Mouse (Mus musculus) intestine, embryonic 15.5 days (tissue): Measurements from ENCODE around the gene Gnmt. TPM values are rescaled to one million over a fixed set of nuclear protein-coding genes. Genes with fewer than 3 reads are reported as not detected.

ENCODE experiments used
- ATAC-seq: fragments of 200-750 bp; cut with Nextera tagmentation; 2 replicates; pipeline ENCODE4 v1.8.0; 2017; ENCODE audit warnings: moderate TSS enrichment, moderate library complexity
- H3K27ac ChIP-seq: fragments of 300-500 bp; sonication (generic); 2 replicates; pipeline ENCODE4 v1.5.1; 2015; ENCODE audit warnings: mild to moderate bottlenecking, inconsistent platforms
- H3K27me3 ChIP-seq: fragments of 300-500 bp; sonication (generic); replicated peaks from 2 replicates; pipeline ENCODE4 v1.6.1; 2015; ENCODE audit warnings: inconsistent platforms
- H3K36me3 ChIP-seq: fragments of 300-500 bp; sonication (generic); 2 replicates; pipeline ENCODE4 v1.6.1; 2015; ENCODE audit warnings: inconsistent platforms
- H3K4me1 ChIP-seq: fragments of 300-500 bp; sonication (generic); replicated peaks from 2 replicates; pipeline ENCODE4 v1.6.1; 2015; ENCODE audit warnings: inconsistent platforms
- H3K4me2 ChIP-seq: fragments of 300-500 bp; sonication (generic); replicated peaks from 2 replicates; pipeline ENCODE4 v1.6.1; 2015; ENCODE audit warnings: mild to moderate bottlenecking, inconsistent platforms
- H3K4me3 ChIP-seq: fragments of 300-500 bp; sonication (generic); replicated peaks from 2 replicates; pipeline ENCODE4 v1.5.1; 2015; ENCODE audit warnings: inconsistent platforms
- H3K9ac ChIP-seq: fragments of 300-500 bp; sonication (generic); 2 replicates; pipeline ENCODE4 v1.6.1; 2015; ENCODE audit warnings: inconsistent platforms
- H3K9me3 ChIP-seq: fragments of 300-500 bp; sonication (generic); 2 replicates; pipeline ENCODE4 v1.6.1; 2016; ENCODE audit warnings: inconsistent platforms
- WGBS: fragments of 180-500 bp; shearing (Covaris S2); methylation state at CpG from one replicate; pipeline ENCODE4 v1.1.7; 2015; 5-methylcytosine and 5-hydroxymethylcytosine counted together
- polyA plus RNA-seq: library from polyadenylated mRNA; unstranded; fragments of >200 nt; fragmentation: Nextera tagmentation; extraction: Ambion mirVana; gene quantifications from 2 replicates; pipeline ENCODE4 v1.2.1, GENCODE M21; 2015

The Gnmt gene
- polyA plus RNA-seq, 1 experiment from 2014 or later, result 3.2 TPM

DNA sequence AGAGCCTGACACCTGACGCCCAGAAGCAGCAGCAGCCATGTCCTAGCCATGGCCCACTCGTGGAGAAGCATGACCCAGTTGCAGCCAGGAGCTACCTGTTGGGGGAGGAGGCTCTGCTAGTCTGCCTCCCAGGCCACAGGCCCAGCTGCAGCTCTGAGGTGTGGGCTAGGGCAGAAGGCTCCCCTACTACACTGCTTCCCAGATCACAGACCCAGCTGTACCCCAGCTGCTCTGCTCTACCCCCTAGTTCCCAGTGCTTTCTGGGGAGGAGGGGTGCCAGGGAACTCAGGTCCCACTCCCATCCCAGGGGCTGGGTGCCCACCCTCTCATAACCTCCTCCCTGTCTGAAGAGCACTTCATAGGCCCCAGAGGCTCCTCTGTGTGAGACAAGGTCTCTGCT lies 34.6 kb upstream of the Gnmt start, which contains the start of gene Ptcra:
Ptcra (minus strand) TSS at position 169 of the 400 bp plus-strand sequence.
- Histone ChIP-seq H3K9me3 (no peaks in the 10 kb centered on the region), H3K36me3 (no peaks in the 10 kb centered on the region), H3K4me3 (no peak within 1 kb of the TSS), H3K27ac (no peak within 1 kb of the TSS), H3K4me1 (no peaks in the 10 kb centered on the region), H3K4me2 (no peak within 1 kb of the TSS), H3K9ac (no peak within 1 kb of the TSS), H3K27me3 (no peaks in the 10 kb centered on the region)
- 60% methylated on average over 2 of the region's 2 CpGs for WGBS
- no peak for ATAC-seq

DNA sequence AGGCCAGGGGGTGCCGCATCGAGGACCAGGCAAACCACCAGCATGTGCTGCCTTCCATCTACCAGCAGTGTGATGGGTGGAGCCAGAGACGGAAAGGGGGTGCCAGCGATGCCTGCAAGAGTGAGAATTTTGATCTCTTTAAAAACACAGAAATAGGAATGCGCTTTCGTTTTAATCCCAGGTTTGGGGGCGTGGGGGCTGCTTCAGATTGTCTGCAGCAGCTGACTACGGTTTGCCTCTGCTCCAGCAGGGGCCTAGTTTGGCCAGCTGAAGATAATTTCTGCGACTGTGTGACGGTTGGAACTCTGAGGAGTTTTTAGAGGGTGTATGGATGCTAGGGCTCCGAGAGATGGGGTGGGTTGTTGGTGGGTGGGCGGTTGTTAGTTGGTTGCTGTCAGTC lies 29.8 kb upstream of the Gnmt start:
- no peak overlapping the region for H3K4me3 ChIP-seq
- H3K9me3 ChIP-seq, result no peaks in the 10 kb centered on the region
- no peak for ATAC-seq
- no peaks in the 10 kb centered on the region for H3K36me3 ChIP-seq
- no peak overlapping the region for H3K9ac ChIP-seq
- WGBS, result 86% methylated on average over 12 of the region's 12 CpGs
- no peaks in the 10 kb centered on the region for H3K27me3 ChIP-seq
- no peak overlapping the region for H3K27ac ChIP-seq
- H3K4me2 ChIP-seq, result no peak overlapping the region
- H3K4me1 ChIP-seq, result no peaks in the 10 kb centered on the region

DNA sequence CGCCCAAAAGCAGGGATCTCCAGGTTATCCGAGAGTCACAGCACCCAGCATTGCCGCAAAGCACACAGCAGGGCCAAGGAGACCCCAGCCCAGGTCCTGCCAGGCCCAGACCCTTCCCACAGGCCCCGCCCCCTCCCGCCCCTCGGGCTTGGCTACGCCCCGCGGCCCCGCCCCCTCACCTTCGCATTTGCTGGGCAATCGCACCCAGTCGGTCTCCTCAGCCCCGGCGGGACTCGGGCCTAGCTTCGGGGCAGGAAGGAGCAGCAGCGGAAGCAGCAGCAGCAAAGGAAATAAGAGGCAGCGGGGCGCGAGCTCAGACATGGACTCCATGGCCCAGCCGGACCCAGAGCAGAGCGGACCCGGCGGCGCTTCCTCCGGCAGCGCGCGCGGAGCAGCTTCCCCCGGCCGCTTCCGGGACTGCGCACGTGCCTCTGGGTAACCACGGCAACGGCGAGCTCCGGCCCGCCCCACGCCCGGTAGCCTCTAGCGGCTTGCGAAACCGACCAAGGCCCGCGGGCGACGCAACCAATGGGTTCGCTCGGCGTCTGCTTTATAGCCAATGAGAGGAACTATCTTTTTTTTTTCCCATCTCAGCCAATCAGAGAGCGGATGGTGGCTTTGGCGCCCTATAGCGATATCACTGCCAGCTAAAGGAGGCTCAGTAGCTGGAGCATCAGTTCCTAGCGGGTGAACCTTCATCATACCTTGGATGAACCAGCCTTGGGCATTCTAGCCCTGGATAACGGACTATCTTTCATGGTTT lies 23.0 kb upstream of the Gnmt start, which contains the start of gene Cnpy3:
Cnpy3 (minus strand) TSS at position 421 of the 763 bp plus-strand sequence.
- H3K27ac ChIP-seq, result peak within 1 kb of the TSS; percentile 85
- H3K9ac ChIP-seq, result peak within 1 kb of the TSS; percentile 71
- H3K9me3 ChIP-seq, result no peaks in the 10 kb centered on the region
- no peaks in the 10 kb centered on the region for H3K27me3 ChIP-seq
- 0 out of 2 replicates have a peak, but pooled peaks cover 3% of the 10 kb centered on the region for H3K36me3 ChIP-seq
- peaks cover 9% of the 10 kb centered on the region; the same call in 1 of the 2 replicates for H3K4me1 ChIP-seq
- peak; percentile 99 for ATAC-seq
- peak within 1 kb of the TSS; percentile 74 for H3K4me2 ChIP-seq
- H3K4me3 ChIP-seq, result peak within 1 kb of the TSS; percentile 89
- WGBS, result under 1% methylated on average over 58 of the region's 58 CpGs

DNA sequence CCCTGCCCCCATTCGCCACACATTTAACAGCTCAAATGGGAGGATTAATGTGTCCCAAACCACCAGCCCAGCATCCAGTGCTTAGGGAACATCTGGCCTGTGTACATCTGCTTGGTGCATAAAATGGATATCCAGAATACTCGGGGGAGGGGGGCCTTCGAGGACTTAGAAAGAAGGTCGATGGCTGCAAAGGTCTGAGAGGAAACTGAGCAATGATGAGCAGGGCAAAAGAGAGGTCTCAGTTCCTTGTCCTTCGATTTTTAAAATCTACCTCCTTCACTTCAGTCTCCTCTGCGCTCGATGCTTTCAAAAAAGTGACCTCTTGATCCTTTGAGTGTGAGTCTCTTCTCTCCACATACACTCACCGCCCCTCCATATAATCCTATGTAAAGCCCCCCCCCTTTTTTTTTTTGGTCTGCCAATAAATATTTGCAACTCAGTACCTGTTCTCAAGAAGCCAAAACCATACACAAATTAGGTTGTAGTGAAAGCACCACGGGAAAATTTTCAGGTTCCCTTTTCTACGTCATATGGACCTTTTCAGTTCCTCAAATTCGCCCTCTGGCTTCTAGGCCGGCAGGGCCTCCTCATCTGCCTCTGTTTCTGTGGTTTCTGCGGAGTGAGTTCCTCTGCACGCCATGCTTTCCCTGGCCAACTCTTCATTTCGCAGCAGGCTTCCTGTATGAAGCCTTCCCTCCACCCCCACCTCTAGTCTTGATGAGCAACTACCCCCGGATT lies 22.3 kb upstream of the Gnmt start:
- 15% methylated on average over 16 of the region's 16 CpGs for WGBS
- H3K4me1 ChIP-seq, result peaks cover 9% of the 10 kb centered on the region; the same call in 1 of the 2 replicates
- no peak for ATAC-seq
- H3K9me3 ChIP-seq, result no peaks in the 10 kb centered on the region
- no peaks in the 10 kb centered on the region for H3K27me3 ChIP-seq
- H3K4me3 ChIP-seq, result peak overlapping the region; percentile 89
- peak overlapping the region; percentile 74 for H3K4me2 ChIP-seq
- peak overlapping the region; percentile 85 for H3K27ac ChIP-seq
- H3K9ac ChIP-seq, result peak overlapping the region; percentile 71
- H3K36me3 ChIP-seq, result 0 out of 2 replicates have a peak, but pooled peaks cover 3% of the 10 kb centered on the region

DNA sequence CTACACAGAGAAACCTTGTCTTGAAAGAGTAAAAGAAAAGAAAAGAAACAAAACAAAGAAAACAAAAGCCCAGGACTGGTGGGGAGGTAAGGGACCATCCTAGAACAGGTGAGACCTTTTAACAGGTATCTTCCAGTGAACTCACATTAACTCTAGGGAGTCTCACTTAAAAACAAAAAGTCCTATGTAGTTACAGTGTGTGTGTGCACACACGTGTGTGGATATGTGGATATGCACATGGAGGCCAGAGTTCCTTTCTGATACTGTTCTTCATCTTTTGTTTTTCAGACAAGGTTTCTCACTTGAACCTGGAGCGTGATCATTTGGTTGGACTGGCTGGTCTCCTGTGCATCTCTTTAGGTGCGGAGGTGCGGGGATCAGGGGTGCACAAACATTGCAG lies 21.6 kb upstream of the Gnmt start:
- WGBS, result 91% methylated on average over 4 of the region's 4 CpGs
- no peak for ATAC-seq
- Histone ChIP-seq H3K27ac (no peak overlapping the region), H3K27me3 (no peaks in the 10 kb centered on the region), H3K4me3 (peak overlapping the region; percentile 89; the same call in 1 of the 2 replicates), H3K4me2 (peak overlapping the region; percentile 74), H3K9ac (peak overlapping the region; percentile 71), H3K36me3 (0 out of 2 replicates have a peak, but pooled peaks cover 3% of the 10 kb centered on the region), H3K4me1 (peaks cover 9% of the 10 kb centered on the region; the same call in 1 of the 2 replicates), H3K9me3 (no peaks in the 10 kb centered on the region)

DNA sequence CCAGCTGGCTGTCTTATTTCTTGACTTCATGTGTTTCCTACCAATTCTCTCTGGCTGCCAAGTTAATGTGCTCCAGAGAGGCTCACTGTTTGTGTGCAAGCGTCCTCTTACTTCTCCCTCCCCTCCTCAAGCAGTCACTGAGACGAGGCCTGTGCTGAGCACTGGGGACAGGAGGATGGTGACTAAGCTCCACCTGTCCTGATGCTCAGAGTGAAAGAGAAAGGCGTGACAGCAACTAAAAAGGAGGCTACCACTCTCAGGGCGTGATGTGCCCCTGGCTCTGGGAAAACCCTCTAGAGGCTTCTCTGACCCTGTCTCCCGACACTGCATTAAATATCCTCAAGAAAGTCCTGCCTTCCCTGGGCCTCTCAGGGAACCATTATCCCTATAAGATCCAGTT lies 20.3 kb upstream of the Gnmt start:
- H3K4me1 ChIP-seq, result peaks cover 9% of the 10 kb centered on the region; the same call in 1 of the 2 replicates
- H3K9me3 ChIP-seq, result no peaks in the 10 kb centered on the region
- ATAC-seq, result no peak
- no peak overlapping the region for H3K4me3 ChIP-seq
- no peak overlapping the region for H3K27ac ChIP-seq
- no peak overlapping the region for H3K4me2 ChIP-seq
- 81% methylated on average over 5 of the region's 5 CpGs for WGBS
- H3K36me3 ChIP-seq, result 0 out of 2 replicates have a peak, but pooled peaks cover 3% of the 10 kb centered on the region
- H3K9ac ChIP-seq, result no peak overlapping the region
- no peaks in the 10 kb centered on the region for H3K27me3 ChIP-seq

DNA sequence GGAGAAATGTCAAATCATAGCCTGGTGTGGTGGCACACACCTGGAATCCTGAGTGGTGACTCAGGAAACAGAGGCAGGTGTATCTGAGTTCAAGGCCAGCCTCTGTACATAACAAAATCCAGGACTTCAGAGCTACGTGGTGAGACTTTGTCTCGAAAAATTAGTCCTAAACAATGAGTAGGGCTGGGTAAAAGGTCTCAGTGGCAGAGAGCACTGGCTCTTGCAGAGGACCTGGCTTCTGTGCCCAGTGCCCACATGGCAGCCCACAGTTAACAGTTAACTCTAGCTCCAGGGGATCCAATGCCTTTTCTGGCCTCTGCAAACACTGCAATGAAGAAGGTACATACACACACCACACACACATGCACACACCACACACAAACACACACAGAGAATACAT lies 18.8 kb upstream of the Gnmt start:
- WGBS, result 71% methylated on average over 2 of the region's 2 CpGs
- H3K27me3 ChIP-seq, result no peaks in the 10 kb centered on the region
- peaks cover 9% of the 10 kb centered on the region; the same call in 1 of the 2 replicates for H3K4me1 ChIP-seq
- no peak overlapping the region for H3K4me3 ChIP-seq
- peaks cover 10% of the 10 kb centered on the region; the same call in 1 of the 2 replicates for H3K36me3 ChIP-seq
- H3K27ac ChIP-seq, result no peak overlapping the region
- no peak overlapping the region for H3K9ac ChIP-seq
- H3K4me2 ChIP-seq, result no peak overlapping the region
- ATAC-seq, result no peak
- H3K9me3 ChIP-seq, result no peaks in the 10 kb centered on the region

DNA sequence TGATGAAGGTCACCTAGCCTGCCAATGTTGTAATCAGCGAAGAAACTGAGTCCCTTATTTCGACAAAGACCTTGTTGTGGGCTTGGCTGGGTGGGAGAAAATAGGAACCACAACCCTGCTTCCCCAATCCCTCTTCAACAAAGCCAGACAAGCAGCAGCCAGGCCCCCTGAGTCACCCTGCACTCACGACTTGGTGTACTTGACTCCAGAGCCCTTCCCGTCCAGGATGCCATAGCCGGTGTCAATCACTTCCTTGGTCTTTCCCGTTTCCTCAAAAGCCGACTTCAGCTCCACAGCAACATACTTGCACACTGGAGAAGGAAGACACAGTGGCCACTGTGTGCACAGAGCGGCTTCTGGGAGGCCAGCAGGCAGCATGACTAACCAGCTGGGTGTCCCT lies 18.3 kb upstream of the Gnmt start:
- Histone ChIP-seq H3K36me3 (peaks cover 11% of the 10 kb centered on the region; the same call in 1 of the 2 replicates), H3K27me3 (no peaks in the 10 kb centered on the region), H3K4me3 (no peak overlapping the region), H3K9me3 (no peaks in the 10 kb centered on the region), H3K9ac (no peak overlapping the region), H3K4me2 (no peak overlapping the region), H3K27ac (no peak overlapping the region), H3K4me1 (peaks cover 9% of the 10 kb centered on the region; the same call in 1 of the 2 replicates)
- WGBS, result 85% methylated on average over 8 of the region's 8 CpGs
- no peak for ATAC-seq

DNA sequence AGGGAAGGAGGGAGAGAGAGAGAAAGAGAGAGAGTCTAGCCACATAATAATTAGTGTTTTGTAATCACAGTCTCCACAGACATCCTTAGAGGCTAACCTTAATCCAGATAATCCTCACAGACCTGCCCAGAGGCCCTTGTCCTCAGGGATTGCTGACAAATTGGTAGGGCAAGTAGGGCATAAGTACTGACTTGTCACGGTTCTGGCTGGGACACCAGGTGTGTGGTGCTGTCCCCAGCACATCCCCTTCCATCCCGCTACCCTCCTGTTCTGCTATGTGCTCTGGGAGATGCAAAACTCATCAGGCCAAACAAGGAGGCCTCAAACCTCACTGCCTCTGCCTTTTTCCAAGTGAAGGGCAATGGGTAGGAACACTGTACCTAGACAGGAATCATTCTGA lies 16.5 kb upstream of the Gnmt start:
- Histone ChIP-seq H3K27me3 (no peaks in the 10 kb centered on the region), H3K9ac (no peak overlapping the region), H3K4me2 (no peak overlapping the region), H3K9me3 (no peaks in the 10 kb centered on the region), H3K4me3 (no peak overlapping the region), H3K27ac (no peak overlapping the region), H3K36me3 (peaks cover 12% of the 10 kb centered on the region; the same call in 1 of the 2 replicates), H3K4me1 (0 out of 2 replicates have a peak, but pooled peaks cover 3% of the 10 kb centered on the region)
- ATAC-seq, result no peak
- WGBS, result 87% methylated on average over 2 of the region's 2 CpGs

DNA sequence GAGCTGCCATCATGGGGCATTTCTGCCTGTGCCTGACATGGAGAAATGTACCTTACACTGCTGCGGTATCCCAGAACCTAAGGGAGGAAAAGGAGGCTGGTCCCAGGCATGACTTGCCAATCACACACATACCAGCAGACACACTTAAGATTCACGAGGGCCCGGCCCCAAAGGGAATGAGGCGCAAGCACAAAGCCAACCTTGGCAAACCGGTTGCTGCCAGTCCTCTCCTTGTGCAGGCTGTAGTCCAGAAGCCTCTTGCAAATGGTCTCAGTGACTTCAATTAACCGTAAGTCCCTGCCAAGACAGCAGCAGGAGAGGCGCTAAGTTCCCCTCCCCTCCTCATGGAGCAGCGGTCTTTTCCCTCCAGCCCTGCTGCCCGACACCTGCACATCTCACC lies 14.0 kb upstream of the Gnmt start:
- 85% methylated on average over 9 of the region's 9 CpGs for WGBS
- Histone ChIP-seq H3K27me3 (no peaks in the 10 kb centered on the region), H3K9me3 (no peaks in the 10 kb centered on the region)

DNA sequence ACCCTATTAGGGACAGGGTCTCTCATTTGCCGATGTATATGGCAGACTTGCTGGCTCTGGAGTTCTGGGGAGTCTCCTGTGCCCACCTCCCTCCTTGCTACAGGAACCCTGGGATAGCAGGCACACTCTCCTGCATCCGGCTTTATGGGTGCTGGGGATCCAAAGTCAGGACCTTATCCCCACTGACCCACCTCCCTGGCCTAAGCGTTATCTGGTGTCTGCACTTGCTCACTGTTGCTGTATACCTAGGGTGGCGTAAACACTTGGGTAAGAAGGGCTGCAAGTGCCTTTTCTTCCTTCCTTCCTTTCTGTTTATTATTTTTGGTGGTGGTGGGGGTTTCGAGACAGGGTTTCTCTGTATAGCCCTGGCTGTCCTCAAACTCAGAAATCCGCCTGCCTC lies 12.3 kb upstream of the Gnmt start:
- Histone ChIP-seq H3K27me3 (no peaks in the 10 kb centered on the region), H3K4me1 (no peaks in the 10 kb centered on the region), H3K27ac (no peak overlapping the region), H3K4me3 (no peak overlapping the region), H3K9me3 (no peaks in the 10 kb centered on the region), H3K9ac (no peak overlapping the region), H3K36me3 (peaks cover 9% of the 10 kb centered on the region; the same call in 1 of the 2 replicates), H3K4me2 (no peak overlapping the region)
- ATAC-seq, result no peak
- WGBS, result 91% methylated on average over 6 of the region's 6 CpGs

More for the DNA sequence above, 14.0 kb upstream of the Gnmt start:
- no peak for ATAC-seq
- H3K4me3 ChIP-seq, result no peak overlapping the region
- H3K4me2 ChIP-seq, result no peak overlapping the region
- no peak overlapping the region for H3K9ac ChIP-seq
- no peak overlapping the region for H3K27ac ChIP-seq
- peaks cover 12% of the 10 kb centered on the region; the same call in 1 of the 2 replicates for H3K36me3 ChIP-seq
- H3K4me1 ChIP-seq, result no peaks in the 10 kb centered on the region

DNA sequence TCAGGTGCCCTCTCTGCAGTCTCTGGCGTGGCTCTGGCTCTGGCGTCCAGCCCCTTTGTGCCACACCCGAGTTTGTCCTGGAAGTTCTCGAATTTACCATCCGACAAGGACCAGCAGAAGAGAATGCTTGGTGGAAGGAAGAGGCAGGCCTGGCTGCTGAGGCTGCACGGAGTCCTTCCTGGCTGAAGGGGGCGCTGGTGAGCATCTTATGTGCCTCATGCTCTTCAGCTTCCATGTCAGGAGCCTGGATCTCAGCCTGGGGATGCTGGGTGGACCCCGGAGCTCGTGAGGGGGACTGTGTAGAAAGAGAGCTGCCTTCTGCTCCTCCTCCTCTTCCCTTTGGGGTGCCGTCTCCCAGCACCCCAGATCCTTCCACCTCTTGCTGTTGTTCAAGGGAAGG lies 7.2 kb upstream of the Gnmt start:
- Histone ChIP-seq H3K9ac (no peak overlapping the region), H3K36me3 (no peaks in the 10 kb centered on the region), H3K9me3 (no peaks in the 10 kb centered on the region), H3K27ac (no peak overlapping the region), H3K4me2 (no peak overlapping the region), H3K27me3 (no peaks in the 10 kb centered on the region), H3K4me3 (no peak overlapping the region), H3K4me1 (no peaks in the 10 kb centered on the region)
- 63% methylated on average over 9 of the region's 10 CpGs for WGBS
- ATAC-seq, result no peak
